Mouse (Mus musculus) CD4-positive naive resting alpha-beta T cell, adult 57 days (primary cell): ENCODE measurements around the gene Smlr1. TPM values are rescaled to one million over a fixed set of nuclear protein-coding genes. Genes with fewer than 3 reads are reported as not detected.

ENCODE experiments used
- total RNA-seq: library from RNA; stranded (reverse); gene quantifications from one replicate; pipeline ENCODE4 v1.2.4, GENCODE M21; 2023

Smlr1 gene
- not detected for total RNA-seq

DNA sequence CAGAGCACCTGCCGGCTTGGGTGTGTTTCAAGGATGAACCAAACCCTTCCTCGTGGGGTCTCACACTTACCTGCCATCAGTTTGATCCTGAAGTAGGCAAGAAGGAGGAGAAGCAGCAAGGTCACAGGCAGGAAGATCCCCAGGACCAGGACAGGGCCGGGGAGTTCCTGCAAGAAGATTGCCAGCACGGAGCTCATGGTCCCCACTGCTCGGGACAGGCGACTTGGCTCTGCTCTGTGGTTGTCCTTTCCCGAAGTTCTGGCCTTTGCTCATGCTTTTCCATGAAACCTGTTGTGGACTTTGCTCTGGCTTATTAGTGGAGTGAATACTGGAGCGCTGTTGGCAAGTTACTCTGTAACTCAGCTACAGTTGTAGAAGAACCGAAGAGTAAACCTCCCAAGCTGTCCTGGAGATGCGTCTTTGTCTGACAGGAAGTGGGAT is at the start of gene Smlr1:
TSS of gene Smlr1 (minus strand) at position 377 of the 441 bp plus-strand sequence.

Other genes starting within 250 kb of the Smlr1 start
- 7.0 TPM for gene Akap7, start 228.4 kb downstream of the Smlr1 start, total RNA-seq
- 92.7 TPM for gene Epb41l2, start 176.5 kb downstream of the Smlr1 start, total RNA-seq